Mouse (Mus musculus) kidney, adult 2 months (tissue): ENCODE data around the gene Olfr411.

Experiments used
- CTCF ChIP-seq: fragments of 200-500 bp; conservative IDR thresholded peaks from 2 replicates; pipeline ENCODE4 v1.5.1; 2011; ENCODE audit warnings: low read depth, mild to moderate bottlenecking, control low read depth, low read length, moderate library complexity, mixed read lengths; ENCODE audit not compliant: insufficient read depth, insufficient read length
- POLR2A ChIP-seq: fragments of 200-500 bp; IDR thresholded peaks from one replicate; pipeline ENCODE4 v1.6.1; 2011; ENCODE audit warnings: low read depth, low read length, control low read depth

DNA sequence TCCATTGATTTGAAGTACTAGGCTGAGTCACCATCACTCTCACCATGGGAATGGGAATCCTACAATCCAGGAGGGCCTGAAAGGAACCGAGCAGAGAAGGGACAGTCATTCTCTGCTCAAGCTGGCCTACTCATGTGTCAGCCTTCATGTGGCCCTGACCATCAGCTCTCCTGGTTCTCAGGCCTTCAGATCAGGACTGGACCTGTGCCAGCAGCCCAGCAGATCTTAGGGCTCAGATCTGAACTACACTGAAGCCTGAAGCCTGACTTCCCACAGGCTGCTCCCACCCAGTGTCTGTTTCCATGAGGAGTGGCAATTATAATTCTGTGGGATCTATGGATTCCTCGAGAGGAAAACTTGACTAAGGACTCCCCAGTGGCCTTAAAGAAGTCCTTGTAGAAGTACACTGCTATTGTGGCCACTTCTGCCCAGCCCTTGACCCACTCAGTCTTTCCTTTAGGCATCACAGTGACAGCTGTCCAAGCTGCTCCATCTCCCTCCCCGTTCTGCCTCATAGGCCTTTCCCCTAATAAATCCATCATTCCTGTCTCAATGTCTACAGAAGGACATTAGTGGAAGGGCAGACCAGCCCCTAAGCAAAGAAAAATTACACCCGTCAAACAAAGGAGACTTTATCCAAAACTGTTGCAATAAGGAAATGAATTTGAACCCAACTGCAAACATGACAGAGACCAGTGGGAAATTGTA, 26.9 kb upstream of the Olfr411 start:
- no peak for TF ChIP-seq POLR2A
- no peak for TF ChIP-seq CTCF
